Mouse (Mus musculus): Measurements from ENCODE around the gene Dyrk3. TPM values are rescaled to one million over a fixed set of nuclear protein-coding genes. Genes with fewer than 3 reads are reported as not detected.
A peak's percentile ranks its signal among the peaks of the same experiment; 100 is the strongest.
"Not testable (repeated sequence)": the region's sequence is repeated elsewhere in the genome, so short reads cannot be mapped to it uniquely, and the experiment has no call there.

Gene Dyrk3
- total RNA-seq, 2 experiments from 2014 or later, result 3.6 to 5.8 TPM

DNA sequence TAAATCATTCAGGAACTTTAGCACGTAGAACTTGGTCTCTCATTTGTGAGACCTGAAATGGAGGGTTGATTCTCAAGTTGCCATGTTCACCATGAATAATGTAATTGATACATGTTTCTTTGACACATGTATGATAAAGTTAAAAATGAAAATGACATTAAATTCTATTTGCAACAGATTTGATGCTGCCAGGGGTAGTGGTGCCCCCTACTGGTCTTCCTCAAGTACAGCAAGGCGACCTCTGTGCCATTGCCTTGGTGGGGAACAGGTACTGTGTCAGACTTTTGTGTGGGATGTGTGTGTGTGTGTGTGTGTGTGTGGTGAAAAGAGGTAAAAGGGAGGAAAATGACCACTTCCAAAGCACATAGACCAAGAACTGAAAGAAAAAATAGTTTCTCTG is 17.3 kb upstream of the Dyrk3 start:
- DNase-seq, result peak; percentile 65

DNA sequence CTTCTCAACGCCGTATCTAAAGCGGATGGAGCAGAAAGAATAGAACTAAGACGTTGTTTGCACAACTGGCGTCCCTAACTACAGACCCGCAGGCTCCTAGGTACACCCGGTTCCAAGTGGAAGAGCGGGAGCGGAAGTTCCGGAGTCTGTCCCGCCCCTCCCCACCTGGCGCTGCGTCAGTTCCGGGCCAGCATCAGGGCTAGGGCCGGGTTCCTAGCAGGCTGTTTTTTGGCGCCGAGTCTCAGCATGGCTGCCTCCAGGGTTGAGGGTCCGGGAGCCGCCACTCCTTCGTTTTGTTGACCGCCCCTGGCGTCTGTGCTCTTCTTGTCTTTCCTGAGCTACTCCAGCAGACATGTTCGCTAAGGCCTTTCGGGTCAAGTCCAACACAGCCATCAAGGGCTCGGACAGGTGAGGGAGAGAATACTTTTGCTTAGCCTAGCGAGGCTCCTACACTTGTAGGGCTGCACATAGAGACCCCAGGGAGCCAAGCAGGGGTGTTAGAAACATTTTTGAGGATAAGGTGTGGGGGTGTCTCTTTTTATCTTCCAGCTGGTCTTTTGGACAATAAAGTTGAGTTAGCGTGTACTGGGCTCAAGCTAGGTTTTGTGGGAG is 15.0 kb upstream of the Dyrk3 start, which contains the start of gene Eif2d:
Eif2d (plus strand) TSS at position 164 of the 612 bp plus-strand sequence.
- peak; percentile 94 for DNase-seq

DNA sequence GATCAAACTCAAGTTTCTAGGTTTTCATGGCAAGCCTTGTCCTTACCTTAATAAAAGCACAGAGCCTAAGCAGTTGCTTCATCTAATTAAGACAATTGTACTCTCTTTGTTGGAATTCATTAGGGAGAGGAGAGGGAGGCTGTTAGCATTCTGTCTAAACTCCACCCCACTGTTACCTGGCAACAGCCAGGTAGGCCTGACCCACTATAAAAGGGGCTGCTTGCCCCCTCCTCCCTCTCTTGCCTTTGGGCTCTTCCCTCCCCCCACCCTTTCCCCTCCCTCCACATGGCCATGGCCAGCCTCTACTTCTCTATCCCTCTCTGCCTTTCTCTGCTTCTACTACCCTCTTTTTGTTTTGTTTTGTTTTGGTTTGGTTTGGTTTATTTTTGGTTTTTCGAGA is 11.4 kb upstream of the Dyrk3 start:
- no peak for DNase-seq

DNA sequence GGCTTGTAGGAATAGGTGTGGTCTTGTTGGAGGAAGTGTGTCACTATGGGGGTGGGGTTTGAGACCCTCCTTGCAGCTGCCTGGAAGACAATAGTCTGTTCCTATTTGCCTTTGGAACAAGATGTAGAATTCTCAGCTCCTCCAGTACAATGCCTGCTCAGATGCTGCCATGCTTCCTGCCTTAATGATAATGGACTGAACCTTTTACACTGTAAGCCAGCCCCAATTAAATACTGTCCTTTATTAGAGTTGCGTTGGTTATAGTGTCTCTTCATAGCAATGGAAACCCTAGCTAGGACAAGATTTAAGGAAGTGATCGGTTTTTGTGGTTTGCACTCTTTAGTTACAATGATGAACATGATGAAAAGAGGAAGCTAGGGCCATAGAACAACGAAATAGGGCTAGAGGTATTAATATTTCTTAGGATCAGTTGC is 8.1 kb upstream of the Dyrk3 start:
- no peak for DNase-seq

DNA sequence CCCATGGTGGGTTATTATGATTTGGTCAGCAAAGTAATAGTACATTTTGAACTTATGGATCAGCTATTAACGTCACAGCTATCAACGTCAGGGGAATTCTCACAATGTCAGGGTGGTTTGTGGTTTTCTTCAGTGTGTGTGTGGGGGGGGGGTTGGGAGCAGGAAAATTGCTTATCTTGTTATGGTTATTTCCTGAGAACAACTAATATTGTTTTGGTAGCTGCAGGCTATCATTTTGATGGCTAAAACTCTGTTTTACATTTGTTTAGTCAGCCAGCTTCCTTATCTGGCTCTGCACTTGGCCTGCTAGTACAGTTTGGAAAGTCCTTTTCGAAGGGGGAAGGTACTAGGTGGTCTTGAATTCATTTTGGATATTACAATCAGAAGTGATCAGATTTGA is 7.1 kb upstream of the Dyrk3 start:
- DNase-seq, result not testable (repeated sequence)

DNA sequence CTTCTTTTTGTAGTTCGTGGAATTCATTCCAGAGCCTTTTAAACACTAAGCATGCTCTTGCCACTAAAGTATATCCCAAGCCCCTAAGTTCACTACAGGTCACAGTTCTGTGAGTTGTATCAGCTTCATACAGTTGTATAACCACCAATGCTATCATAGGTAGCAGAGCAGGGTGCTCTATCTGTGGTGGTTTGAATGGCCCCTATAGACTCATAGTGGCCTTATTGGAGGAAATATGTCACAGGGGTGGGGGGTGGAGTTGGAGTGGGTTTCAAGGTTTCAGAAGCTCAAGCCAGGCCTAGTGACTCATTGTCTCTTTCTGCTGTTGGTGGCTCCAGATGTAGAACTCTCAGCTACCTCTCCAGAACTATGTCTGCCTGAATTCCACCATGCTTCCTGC is 4.3 kb upstream of the Dyrk3 start:
- no peak for DNase-seq

DNA sequence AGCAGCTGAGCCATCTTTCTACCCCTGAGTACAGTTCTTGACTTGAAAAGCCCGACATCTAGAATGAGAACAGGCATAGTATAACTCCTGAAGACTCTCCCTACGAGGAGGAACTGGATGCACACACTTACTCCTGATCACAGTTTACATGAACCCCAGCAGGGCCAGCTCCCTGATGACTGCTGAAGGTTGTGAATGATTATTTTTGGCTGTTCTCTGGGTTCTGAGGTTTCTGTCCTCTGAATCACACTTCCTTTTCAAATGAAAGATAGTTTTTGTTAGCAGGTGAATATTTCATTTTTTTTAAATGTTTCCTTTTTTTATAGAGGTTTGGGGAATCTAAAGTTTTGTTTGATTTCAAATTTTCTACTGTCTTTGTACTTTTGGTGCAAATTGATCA is 3.3 kb upstream of the Dyrk3 start:
- DNase-seq, result no peak

DNA sequence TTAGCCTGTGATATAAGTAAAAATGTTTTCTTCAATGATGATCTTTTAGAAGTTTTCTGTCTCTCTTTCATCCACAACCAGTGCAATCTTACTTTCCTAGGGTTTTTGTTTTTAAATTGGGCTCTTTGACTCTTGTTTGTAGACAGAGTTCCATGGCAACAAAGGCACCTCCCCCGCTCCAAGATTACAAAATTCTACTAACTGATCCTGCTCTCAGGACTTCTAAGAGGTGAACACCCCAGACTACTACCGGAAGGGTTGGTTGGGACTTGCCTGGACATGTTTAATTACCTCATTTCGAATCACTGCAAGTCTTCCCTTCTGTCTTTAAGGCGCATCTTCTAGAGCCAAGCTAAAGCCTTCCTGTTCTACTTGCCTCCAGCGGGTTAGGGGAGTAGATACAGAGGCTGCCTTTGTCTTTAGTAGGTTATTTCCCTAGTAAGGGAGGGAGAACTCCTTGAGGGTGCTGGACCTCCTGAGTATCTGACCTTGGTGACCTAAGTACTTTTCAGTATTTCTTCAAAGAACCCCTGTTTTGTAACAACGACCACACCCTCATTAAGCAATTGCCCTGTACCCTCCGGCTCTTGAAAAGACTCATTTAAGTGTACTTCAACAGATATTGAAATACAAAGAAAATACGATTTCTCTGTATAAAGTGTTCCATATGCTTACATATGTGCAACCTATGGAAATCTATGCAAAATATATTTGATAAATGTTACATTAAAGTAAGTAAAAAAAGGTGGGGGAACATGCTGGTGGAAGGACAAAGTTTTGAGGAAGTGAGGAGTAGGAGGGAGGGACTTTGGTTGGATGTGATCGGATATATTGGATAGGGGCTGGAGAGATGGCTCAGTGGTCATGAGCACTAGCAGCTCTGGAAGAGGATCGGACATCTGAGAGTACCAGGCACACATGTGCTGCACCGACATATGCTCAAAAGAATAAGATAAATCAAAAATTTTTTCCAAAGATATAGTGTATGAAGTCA is 1.3 kb upstream of the Dyrk3 start:
- no peak for DNase-seq

DNA sequence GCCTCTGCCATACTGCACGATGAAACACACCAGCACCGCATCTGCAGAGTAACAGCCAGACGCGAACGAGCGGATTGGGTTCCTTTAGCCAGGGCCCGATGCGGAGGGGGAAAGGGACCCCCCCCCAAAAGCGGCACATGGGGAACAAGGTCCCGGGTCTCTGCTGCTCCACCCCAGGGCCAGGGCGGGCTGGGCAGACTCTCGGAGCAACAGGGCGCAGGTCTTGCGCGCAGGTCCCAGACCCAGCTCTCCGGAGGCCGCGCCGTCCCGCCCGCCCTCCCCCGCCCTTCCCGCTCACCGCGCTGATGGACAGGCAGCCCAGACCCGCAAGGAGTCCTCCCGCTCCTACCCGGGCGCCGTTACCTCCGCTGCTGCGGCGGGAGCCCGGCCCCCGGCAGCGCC is 422 bp downstream of the Dyrk3 start:
- DNase-seq, result no peak

DNA sequence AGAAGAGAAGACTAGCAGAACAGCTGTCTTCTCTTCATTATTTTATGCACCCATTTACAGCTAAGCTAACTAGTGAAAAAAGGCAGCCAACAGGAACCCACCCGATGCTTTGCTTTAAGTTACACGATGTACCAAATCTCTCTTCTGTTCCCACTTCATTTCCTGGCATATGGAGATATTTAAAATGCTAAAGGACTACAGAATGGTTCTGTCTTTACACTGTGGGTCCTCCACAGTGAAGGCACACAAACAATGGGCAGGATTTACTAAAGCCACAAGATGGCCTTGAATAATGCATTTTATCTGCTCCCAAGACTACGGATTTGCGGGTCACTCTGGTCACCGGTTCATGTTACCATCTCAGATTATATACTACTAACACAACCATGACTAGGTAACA is 1.0 kb downstream of the Dyrk3 start:
- DNase-seq, result no peak

DNA sequence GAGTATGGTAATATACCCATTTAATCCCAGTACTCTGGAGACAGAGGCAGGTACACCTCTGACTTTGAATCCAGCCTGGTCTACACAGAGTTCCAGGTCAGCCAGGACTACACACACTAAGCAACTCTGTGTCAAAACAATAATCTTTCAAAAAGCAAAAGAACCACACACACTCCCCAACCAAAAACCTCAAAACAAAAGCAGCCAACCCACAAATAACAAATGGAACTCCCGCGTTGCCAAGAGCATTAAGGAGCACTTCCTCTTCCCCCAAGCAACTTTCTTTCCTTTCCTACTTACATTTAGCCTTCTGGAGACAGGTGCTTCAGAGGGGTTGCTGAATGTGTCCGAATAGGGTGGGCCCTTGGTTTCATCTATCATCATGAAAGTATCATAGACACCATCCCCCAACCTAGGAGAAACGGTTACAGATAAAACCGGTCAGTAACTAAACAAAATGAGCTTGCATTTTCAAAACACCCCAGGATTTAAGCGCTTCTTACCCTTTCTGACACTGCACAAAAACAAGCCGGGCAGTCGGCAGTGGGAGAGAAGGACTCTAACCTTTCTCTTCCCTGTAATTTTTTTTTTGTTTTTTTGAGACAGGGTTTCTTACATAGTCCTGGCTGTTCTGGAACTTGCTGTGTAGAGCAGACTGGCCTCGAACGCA is 2.0 kb downstream of the Dyrk3 start:
- no peak for DNase-seq

DNA sequence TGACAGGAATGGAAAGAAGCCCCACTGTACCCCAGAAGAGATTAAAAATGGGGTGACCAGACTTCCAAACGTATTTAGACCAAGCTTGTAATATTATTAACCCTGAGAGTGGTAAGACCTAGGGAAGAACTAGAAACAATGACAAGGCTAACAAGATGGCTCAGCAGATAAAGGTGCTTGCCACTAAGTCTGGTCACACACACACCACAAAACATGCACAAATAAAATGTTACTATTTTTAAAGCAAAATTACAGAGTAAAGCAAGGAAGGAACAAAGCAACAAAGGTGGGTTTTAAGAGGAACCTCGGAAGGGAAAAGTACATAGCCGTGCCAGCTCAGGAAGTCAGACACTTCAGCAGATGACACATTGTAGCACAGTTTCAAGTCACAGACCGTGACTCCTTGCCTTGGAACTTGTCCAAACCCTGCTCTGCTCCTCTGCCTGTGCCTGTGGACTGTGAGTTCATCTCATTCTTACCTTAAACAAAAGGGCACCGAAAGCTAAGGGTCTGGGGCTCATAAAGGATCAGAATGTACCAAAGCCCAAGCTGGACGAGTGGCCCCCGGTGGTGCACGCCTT is 3.1 kb downstream of the Dyrk3 start:
- peak; percentile 81 for DNase-seq

DNA sequence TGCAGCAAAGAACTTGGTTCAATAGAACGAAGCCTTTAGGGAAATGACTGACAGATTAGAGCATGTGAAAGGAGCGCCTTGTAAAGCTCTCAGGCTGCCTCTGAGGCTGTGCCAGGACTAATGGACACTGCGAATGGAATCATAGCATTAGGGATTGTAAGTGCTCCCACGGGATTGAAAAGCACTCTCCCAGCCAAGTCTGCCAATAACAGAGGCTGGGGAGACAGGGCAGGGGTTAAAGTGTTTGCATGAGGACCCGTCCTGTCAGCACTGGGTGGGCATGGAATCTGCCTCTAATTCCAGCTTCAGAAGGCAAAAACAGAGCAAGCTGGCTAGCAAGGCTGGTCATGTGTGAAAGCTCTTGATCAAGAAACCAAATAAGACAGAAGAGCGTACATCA is 3.9 kb downstream of the Dyrk3 start:
- DNase-seq, result no peak

DNA sequence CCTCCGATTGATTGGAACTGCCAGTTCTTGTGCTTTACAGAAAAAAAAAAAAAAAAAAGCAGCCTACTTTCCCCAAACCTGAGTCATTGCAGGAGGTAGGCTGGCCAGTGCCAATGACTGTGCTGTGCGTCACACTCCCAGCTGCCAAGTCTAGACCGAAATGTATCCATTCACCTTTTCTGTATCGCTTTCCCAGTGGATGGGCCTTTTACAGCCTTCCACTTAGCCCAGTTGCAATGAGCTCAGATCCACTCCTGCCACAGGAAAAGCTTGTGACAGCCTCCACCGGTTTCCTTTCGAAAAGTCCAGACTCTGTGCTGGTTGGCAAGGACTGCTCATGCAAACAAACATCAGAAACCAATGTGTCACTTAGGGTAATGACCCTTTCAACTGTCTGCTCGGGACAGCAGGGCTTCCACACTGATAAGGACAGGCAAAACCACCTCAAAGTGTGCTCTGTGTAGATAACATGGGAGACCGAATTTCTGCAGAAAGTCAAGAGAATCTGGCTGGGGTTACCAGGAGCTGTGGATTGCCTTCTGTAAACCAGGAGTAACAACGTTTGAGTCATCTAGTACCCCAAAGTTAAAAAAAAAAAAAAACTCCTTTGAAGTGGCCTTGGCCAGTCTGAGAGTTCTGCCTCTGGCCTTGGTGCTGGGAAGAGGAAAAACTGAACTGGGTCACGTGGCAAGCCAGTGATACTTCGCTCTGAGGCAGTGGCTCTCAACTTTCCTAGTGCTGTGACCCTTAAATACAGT is 12.0 kb downstream of the Dyrk3 start:
- DNase-seq, result peak; percentile 68

DNA sequence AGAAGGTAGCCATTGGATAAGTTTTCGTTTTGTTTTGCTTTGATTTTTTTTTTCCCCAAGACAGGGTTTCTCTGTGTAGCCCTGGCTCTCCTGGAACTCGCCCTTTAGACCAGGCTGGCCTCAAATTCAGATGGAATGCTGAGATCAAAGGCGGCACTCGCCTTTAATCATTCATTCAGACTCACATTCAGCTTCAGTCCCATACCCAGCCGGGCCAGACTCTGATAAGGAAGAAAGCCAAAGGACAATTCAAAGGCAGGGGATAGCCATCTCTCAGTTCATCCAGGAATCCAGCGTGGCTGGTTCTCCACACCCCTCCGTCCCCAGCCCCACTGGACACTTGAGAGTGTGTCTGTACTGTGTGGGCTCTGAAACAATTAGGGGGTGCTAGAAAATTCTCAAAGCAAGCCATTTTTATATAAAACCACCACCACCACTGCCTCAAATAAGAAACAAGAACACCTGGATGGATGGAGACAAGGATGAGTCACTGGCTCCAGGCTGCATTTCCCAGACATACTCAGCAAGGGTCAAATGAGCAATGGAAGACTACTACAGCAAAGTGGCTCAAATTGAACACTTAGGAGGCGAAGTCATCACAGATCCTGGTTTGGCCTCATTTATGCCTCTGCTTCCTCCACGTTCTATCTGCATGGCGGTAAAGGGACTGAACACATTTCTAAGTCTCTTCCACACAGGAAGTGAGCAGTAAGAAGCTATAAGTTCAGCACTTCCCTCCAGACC is 14.4 kb downstream of the Dyrk3 start:
- no peak for DNase-seq

DNA sequence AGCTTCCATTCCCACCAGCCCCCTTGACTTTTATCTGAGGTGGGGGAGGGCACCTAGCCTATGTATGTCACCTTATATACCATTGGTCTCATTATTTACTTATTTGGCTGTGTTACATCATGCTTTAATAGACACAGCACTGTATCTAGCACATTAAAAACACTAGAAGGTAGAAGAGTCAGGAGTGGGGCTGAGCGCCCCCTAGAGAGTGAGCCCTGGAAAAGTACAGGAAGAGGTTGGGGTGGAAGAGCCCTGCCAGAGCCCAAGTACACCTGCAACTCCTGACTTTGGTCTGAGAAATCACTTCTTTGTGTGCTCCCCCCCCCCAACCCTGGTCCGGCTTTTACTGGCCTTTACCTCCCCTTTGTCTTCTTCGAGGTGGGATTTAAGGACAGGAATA is 16.2 kb downstream of the Dyrk3 start:
- DNase-seq, result peak; percentile 43

DNA sequence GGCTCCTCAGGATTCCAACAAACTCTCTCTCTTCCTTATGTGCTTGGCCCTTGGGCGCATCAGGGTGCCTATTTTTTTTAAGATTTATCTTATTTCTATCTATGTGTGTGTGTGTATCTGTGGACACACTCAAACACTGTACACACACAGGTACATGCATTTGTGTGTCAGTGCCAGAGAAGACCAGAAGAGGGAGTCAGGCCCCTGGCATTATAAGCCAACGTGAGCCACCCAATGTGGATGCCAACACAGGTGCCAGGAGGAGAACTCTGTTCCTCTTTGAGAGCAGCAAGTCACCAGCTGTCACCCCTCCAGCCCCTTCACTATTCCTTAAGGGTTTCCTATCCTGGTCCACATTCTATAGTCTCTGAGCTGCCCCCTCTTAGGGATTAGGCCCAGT is 19.1 kb downstream of the Dyrk3 start:
- DNase-seq, result peak; percentile 61

DNA sequence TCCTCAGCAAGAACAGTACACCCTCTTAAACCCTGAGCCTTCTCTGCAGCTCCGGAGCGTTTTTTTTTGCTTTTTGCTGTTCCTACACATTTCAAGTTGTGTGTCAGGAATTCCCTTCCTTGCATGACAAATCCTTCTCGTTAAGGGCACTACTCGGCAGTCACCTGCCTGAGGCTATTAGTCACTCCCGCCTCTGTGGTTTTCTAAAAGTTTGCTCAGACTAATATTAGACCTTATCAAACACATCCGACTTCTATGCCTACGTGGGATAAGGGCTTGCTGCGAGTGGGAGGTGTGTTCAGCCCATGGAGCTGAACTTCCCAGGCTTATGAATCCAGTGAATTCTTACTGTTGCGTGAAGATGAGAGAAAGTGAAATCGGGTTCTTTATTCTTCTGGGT is 19.6 kb downstream of the Dyrk3 start:
- DNase-seq, result no peak

DNA sequence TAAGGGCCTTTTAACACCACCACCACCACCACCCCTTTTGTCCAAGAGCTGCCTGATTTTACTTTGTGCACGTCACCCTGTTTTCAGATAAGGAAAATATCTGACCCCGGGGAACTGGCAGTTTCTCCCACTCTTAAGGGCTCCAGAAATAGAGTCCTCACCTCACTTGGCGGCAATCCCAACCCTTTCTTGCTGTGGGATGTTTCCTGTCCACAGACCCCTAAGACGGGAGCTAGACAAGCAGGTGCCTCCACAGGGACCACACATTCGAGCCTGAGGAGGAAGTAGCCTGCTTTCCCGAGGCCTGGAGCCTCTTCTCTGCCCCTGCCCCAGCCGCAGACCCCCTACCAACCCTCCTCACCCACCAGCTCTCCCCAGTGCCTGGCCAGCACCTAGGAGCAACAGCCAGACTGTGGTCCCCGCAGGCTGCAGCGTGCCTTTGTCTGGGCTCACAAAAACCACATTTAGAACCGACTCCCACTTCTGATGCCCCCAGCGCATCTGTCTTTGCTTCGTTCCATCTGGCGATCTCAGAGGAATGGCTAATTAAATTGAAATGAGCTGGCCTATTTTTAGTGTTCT is 21.6 kb downstream of the Dyrk3 start:
- DNase-seq, result no peak

DNA sequence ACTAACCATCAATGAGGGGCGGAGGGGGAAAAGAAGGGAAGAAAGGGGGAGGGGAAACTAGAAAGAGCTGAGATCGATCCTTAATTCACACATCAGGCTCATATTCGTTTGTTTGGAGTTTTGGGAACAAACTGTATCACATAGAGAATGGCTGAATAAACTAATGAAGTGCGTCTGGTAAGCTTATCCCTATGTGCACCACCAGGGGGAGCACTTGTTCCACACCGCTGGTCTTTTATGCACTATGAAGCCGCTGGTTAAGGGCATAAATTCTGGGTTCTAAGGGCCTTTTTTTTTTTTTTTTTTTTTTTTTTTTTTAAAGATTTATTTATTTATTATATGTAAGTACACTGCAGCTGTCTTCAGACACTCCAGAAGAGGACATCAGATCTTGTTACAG is 22.2 kb downstream of the Dyrk3 start:
- DNase-seq, result peak; percentile 80

DNA sequence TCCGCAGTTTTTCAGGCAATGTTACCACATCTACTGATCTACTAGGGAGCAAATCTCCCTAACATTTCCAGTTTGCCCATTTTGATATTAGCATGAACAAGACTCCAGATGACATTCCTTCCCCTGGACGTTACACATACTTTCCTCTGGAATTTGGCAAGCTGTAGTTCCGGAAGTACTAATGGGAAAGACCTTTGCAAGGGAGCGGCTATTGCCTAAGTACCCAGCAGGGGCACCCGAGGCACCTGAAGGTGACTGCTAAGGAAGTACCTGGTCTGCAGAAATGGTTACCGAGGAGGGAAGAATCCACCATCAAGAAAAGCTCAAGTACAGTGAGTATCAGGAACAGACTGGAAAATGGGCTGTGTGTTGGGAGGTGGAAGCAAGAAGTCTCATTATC is 25.6 kb downstream of the Dyrk3 start:
- no peak for DNase-seq

All from adrenal gland, postnatal 10 days (tissue).